ENCODE assay signal across 8 mouse cellular contexts in genomic region chr4:59928347-59928746, GRCm38 (mm10). TPM values are rescaled to one million over a fixed set of nuclear protein-coding genes. Genes with fewer than 3 reads are reported as not detected.
A peak's percentile ranks its signal among the peaks of the same experiment; 100 is the strongest.
DNase-seq lines count a peak whose midpoint lies in the region; ATAC-seq lines count a peak whose summit lies in the region.

No protein-coding gene starts in this region.

- H3K4me1 ChIP-seq in embryonic facial prominence, embryonic 10.5 days = no peaks in the 10 kb centered on the region
- H3K4me1 ChIP-seq in heart, embryonic 15.5 days (replicated peaks) = peaks cover 8% of the 10 kb centered on the region; the same call in 1 of the 2 replicates

- H3K27ac ChIP-seq in embryonic facial prominence, embryonic 10.5 days (replicated peaks) = no peak overlapping the region
- no peak overlapping the region for H3K27ac ChIP-seq in heart, embryonic 15.5 days

- no peak overlapping the region for H3K4me3 ChIP-seq in embryonic facial prominence, embryonic 10.5 days
- H3K4me3 ChIP-seq in heart, embryonic 15.5 days = no peak overlapping the region

- peak; percentile 63 for ATAC-seq in heart, embryonic 15.5 days (replicated peaks; ENCODE audit: insufficient number of reproducible peaks, insufficient read depth, low FRiP score, low read depth)

- no peaks in the 10 kb centered on the region for H3K9me3 ChIP-seq in embryonic facial prominence, embryonic 10.5 days
- H3K9me3 ChIP-seq in heart, embryonic 15.5 days (replicated peaks) = no peaks in the 10 kb centered on the region

- no peaks in the 10 kb centered on the region for H3K36me3 ChIP-seq in embryonic facial prominence, embryonic 10.5 days (replicated peaks)
- no peaks in the 10 kb centered on the region for H3K36me3 ChIP-seq in heart, embryonic 15.5 days

- 19% methylated on average over 6 of the region's 6 CpGs for WGBS in embryonic facial prominence, embryonic 10.5 days
- WGBS in heart, embryonic 15.5 days = 13% methylated on average over 6 of the region's 6 CpGs

- no peaks in the 10 kb centered on the region for H3K27me3 ChIP-seq in embryonic facial prominence, embryonic 10.5 days (replicated peaks; ENCODE audit: low read depth, poor library complexity, severe bottlenecking)
- no peaks in the 10 kb centered on the region for H3K27me3 ChIP-seq in heart, embryonic 15.5 days

- no peak overlapping the region for H3K4me2 ChIP-seq in heart, embryonic 15.5 days

- DNase-seq in CD4-positive helper T cell, adult 2 months (ENCODE audit: low read depth, low spot score) = peak; percentile 78
- DNase-seq in adrenal gland, adult 8-10 months = peak; percentile 34
- DNase-seq in embryonic facial prominence, embryonic 10.5 days (ENCODE audit: low spot score) = peak; percentile 72
- DNase-seq in kidney, postnatal 14 days = peak; percentile 75
- peak; percentile 72 to 78 for DNase-seq in lung, adult 18-20 months
- DNase-seq in retina, postnatal 1 day = peak; percentile 73
- peak; percentile 85 for DNase-seq in thymus, postnatal 25 days

- no peak overlapping the region for H3K9ac ChIP-seq in heart, embryonic 15.5 days

RNA-seq across cellular contexts. Expression of gene Slc46a2, which starts 13.5 kb away (rescaled TPM):
- not detected for total RNA-seq in adrenal gland, adult 8-10 months (2022)
- polyA plus RNA-seq in embryonic facial prominence, embryonic 10.5 days (2016; fragmentation: Nextera tagmentation; extraction: Ambion mirVana) = 0.05 TPM in 1 of 2 replicates, not detected in the other
- 1.2 and 14.3 TPM in 2 replicates for polyA plus RNA-seq in heart, embryonic 15.5 days (2015; fragmentation: Nextera tagmentation; extraction: Ambion mirVana)

RNA-seq across cellular contexts. Expression of gene Mup4, which starts 32.2 kb away (rescaled TPM):
- total RNA-seq in adrenal gland, adult 8-10 months (2022) = not detected
- polyA plus RNA-seq in embryonic facial prominence, embryonic 10.5 days (2016; fragmentation: Nextera tagmentation; extraction: Ambion mirVana) = not detected in 2 replicates
- polyA plus RNA-seq in heart, embryonic 15.5 days (2015; fragmentation: Nextera tagmentation; extraction: Ambion mirVana) = not detected in 2 replicates

RNA-seq across cellular contexts. Expression of gene Mup6, which starts 35.7 kb away (rescaled TPM):
- not detected for total RNA-seq in adrenal gland, adult 8-10 months (2022)
- not detected in 2 replicates for polyA plus RNA-seq in embryonic facial prominence, embryonic 10.5 days (2016; fragmentation: Nextera tagmentation; extraction: Ambion mirVana)
- not detected in 2 replicates for polyA plus RNA-seq in heart, embryonic 15.5 days (2015; fragmentation: Nextera tagmentation; extraction: Ambion mirVana)

Comparison
In these comparisons a context has a peak if more than half of its experiments do, and no peak if none do; other contexts are left out.
1. DNase-seq: peak in every context shown above with its lines; median percentile 85 in thymus, postnatal 25 days; 78 in CD4-positive helper T cell, adult 2 months; 75 in kidney, postnatal 14 days; 75 in lung, adult 18-20 months; 73 in retina, postnatal 1 day; 72 in embryonic facial prominence, embryonic 10.5 days; 34 in adrenal gland, adult 8-10 months.